Mouse (Mus musculus): Measurements from ENCODE around the gene Rusc2. TPM values are rescaled to one million over a fixed set of nuclear protein-coding genes. Genes with fewer than 3 reads are reported as not detected.
A peak's percentile ranks its signal among the peaks of the same experiment; 100 is the strongest.

The Rusc2 gene
- polyA plus RNA-seq, 1 experiment = 30.0 TPM

- Histone ChIP-seq H3K4me3 (ENCODE audit: control insufficient read depth, low read depth, low read length) (no peak overlapping the region), H3K4me1 (ENCODE audit: control insufficient read depth, insufficient read depth, low read length) (peaks cover 3% of the 10 kb centered on the region), H3K36me3 (ENCODE audit: control insufficient read depth, insufficient read depth, low read length) (no peaks in the 10 kb centered on the region), H3K27me3 (ENCODE audit: control insufficient read depth, insufficient read depth, low read length) (no peaks in the 10 kb centered on the region), H3K27ac (ENCODE audit: control insufficient read depth, insufficient read depth, low read depth, low read length) (no peak overlapping the region; the same call in 1 of the 2 replicates)
- no peak for TF ChIP-seq CTCF (IDR thresholded peaks at IDR 0.05; ENCODE audit: control insufficient read depth, insufficient read depth, insufficient replicate concordance, low read depth, low read length)
- TF ChIP-seq POLR2A (IDR thresholded peaks at IDR 0.05; ENCODE audit: control insufficient read depth, low read depth, low read length) = no peak
These were observed 20.4 kb downstream of the Rusc2 start for GRCm38 (mm10) chr4:43402212-43402611.

- H3K36me3 ChIP-seq (ENCODE audit: control insufficient read depth, insufficient read depth, low read length) = no peaks in the 10 kb centered on the region
- TF ChIP-seq CTCF (IDR thresholded peaks at IDR 0.05; ENCODE audit: control insufficient read depth, insufficient read depth, insufficient replicate concordance, low read depth, low read length) (no peak), POLR2A (IDR thresholded peaks at IDR 0.05; ENCODE audit: control insufficient read depth, low read depth, low read length) (no peak)
- H3K4me3 ChIP-seq (ENCODE audit: control insufficient read depth, low read depth, low read length) = no peak overlapping the region
- H3K27me3 ChIP-seq (ENCODE audit: control insufficient read depth, insufficient read depth, low read length) = no peaks in the 10 kb centered on the region
- 0 out of 2 replicates have a peak overlapping the region, but pooled peaks have one; percentile 3 for H3K27ac ChIP-seq (ENCODE audit: control insufficient read depth, insufficient read depth, low read depth, low read length)
- H3K4me1 ChIP-seq (ENCODE audit: control insufficient read depth, insufficient read depth, low read length) = peaks cover 3% of the 10 kb centered on the region; the same call in 1 of the 2 replicates
These were observed 22.9 kb downstream of the Rusc2 start for GRCm38 (mm10) chr4:43404697-43405096.

DNA sequence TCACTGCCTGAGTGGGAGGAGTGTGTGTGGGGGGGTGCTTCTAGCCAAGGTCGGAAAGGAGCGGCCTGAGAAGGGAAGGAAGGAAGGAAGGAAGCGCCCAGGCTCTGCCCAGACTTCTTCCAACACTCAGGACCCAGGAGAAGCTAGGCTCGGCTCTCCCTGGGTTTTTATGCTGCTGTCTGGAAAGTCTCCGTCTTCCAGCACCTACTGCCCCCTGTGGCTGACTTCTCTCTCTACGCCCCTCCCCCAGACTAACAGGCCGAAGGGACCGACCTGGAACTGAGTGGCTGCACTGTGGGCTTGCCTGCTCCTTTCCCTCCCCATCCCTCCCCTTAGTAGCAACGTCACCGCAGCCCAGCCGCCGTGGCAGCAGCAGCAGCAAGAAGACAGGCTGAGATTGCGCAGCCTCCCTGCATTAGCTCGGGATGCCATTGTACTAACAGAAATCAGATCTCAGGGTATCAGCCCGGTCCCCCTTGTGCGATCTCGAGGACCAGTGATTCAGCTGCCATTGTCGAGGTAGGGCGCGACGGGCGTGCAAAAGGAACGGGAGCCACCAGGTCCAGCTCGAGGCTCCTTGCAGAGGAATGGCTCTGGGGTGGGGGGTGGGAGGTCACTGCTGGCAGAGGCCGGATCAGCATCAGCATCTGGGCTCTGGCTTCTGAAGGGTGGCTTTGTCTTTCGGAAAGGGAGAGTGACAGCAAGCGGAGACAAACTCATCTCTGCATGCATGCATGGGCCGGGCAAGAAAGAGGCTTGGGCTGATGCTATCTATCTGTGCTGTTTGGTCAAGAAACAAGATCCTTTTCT lies 24.6 kb downstream of the Rusc2 start:
- H3K27me3 ChIP-seq (ENCODE audit: control insufficient read depth, insufficient read depth, low read length) = no peaks in the 10 kb centered on the region
- peaks cover 3% of the 10 kb centered on the region; the same call in 1 of the 2 replicates for H3K4me1 ChIP-seq (ENCODE audit: control insufficient read depth, insufficient read depth, low read length)
- H3K36me3 ChIP-seq (ENCODE audit: control insufficient read depth, insufficient read depth, low read length) = no peaks in the 10 kb centered on the region
- no peak for TF ChIP-seq CTCF (IDR thresholded peaks at IDR 0.05; ENCODE audit: control insufficient read depth, insufficient read depth, insufficient replicate concordance, low read depth, low read length)
- peak; percentile 8; the same call in 1 of the 2 replicates for TF ChIP-seq POLR2A (IDR thresholded peaks at IDR 0.05; ENCODE audit: control insufficient read depth, low read depth, low read length)
- peak overlapping the region; percentile 76 for H3K27ac ChIP-seq (ENCODE audit: control insufficient read depth, insufficient read depth, low read depth, low read length)
- H3K4me3 ChIP-seq (ENCODE audit: control insufficient read depth, low read depth, low read length) = peak overlapping the region; percentile 51

DNA sequence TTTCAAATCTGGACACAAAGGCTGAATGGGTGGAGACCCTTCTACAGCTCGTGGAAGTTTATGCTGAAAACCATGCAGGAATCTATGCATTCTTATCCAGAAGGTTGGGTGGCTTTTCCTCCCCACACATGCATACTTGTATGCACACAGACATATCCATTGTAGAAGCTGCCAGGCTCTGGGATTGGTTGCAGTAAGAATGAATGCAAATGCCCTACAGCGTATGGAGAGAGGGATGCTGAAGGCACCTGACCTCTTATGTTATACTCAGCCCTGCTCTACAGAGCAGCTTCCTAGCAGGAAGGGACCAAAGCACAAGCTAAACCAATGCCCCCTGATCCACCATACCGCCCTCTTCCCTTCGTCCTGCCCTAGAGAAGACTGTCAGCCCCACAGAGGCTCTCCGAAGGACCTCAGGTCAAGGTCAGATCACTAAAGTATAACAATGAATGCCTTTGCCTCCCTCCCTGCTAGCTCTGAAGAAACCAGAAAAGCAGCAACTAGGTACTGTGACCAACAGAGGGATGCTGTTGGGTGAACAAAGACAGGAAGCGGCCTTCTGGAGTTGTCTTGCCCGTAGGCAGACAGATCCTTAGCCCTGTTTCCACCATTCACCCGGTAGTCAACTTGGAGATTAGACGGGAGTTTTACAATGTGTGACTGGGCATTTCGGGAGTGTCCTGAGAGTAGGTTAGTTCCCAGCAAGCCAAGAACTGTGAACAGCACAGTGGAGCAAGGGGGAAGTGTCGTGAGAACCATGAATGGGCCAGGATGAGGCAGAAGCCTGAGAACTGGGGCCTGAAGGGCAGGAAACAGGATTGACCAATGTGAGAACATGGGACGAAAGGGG lies 25.5 kb downstream of the Rusc2 start:
- H3K4me3 ChIP-seq (ENCODE audit: control insufficient read depth, low read depth, low read length) = no peak overlapping the region
- H3K36me3 ChIP-seq (ENCODE audit: control insufficient read depth, insufficient read depth, low read length) = no peaks in the 10 kb centered on the region
- no peaks in the 10 kb centered on the region for H3K27me3 ChIP-seq (ENCODE audit: control insufficient read depth, insufficient read depth, low read length)
- H3K27ac ChIP-seq (ENCODE audit: control insufficient read depth, insufficient read depth, low read depth, low read length) = no peak overlapping the region
- H3K4me1 ChIP-seq (ENCODE audit: control insufficient read depth, insufficient read depth, low read length) = peaks cover 3% of the 10 kb centered on the region; the same call in 1 of the 2 replicates
- TF ChIP-seq CTCF (IDR thresholded peaks at IDR 0.05; ENCODE audit: control insufficient read depth, insufficient read depth, insufficient replicate concordance, low read depth, low read length) = no peak
- TF ChIP-seq POLR2A (IDR thresholded peaks at IDR 0.05; ENCODE audit: control insufficient read depth, low read depth, low read length) = no peak

- TF ChIP-seq CTCF (IDR thresholded peaks at IDR 0.05; ENCODE audit: control insufficient read depth, insufficient read depth, insufficient replicate concordance, low read depth, low read length) = no peak
- no peak for TF ChIP-seq POLR2A (IDR thresholded peaks at IDR 0.05; ENCODE audit: control insufficient read depth, low read depth, low read length)
- Histone ChIP-seq H3K4me1 (ENCODE audit: control insufficient read depth, insufficient read depth, low read length) (no peaks in the 10 kb centered on the region; the same call in 1 of the 2 replicates), H3K4me3 (ENCODE audit: control insufficient read depth, low read depth, low read length) (no peak overlapping the region), H3K27ac (ENCODE audit: control insufficient read depth, insufficient read depth, low read depth, low read length) (no peak overlapping the region), H3K36me3 (ENCODE audit: control insufficient read depth, insufficient read depth, low read length) (no peaks in the 10 kb centered on the region), H3K27me3 (ENCODE audit: control insufficient read depth, insufficient read depth, low read length) (no peaks in the 10 kb centered on the region)
These were observed 33.0 kb downstream of the Rusc2 start for GRCm38 (mm10) chr4:43414761-43415160.

- H3K36me3 ChIP-seq (ENCODE audit: control insufficient read depth, insufficient read depth, low read length) = no peaks in the 10 kb centered on the region
- no peak overlapping the region for H3K27ac ChIP-seq (ENCODE audit: control insufficient read depth, insufficient read depth, low read depth, low read length)
- no peak for TF ChIP-seq CTCF (IDR thresholded peaks at IDR 0.05; ENCODE audit: control insufficient read depth, insufficient read depth, insufficient replicate concordance, low read depth, low read length)
- no peak for TF ChIP-seq POLR2A (IDR thresholded peaks at IDR 0.05; ENCODE audit: control insufficient read depth, low read depth, low read length)
- H3K27me3 ChIP-seq (ENCODE audit: control insufficient read depth, insufficient read depth, low read length) = no peaks in the 10 kb centered on the region
- H3K4me1 ChIP-seq (ENCODE audit: control insufficient read depth, insufficient read depth, low read length) = no peaks in the 10 kb centered on the region; the same call in 1 of the 2 replicates
- no peak overlapping the region for H3K4me3 ChIP-seq (ENCODE audit: control insufficient read depth, low read depth, low read length)
These were observed 33.7 kb downstream of the Rusc2 start for GRCm38 (mm10) chr4:43415221-43416070.
